Mouse (Mus musculus) CH12.LX (cell line): Measurements from ENCODE around the gene Kcnj10.

Source experiments
- BHLHE40 ChIP-seq: IDR thresholded peaks from 2 replicates; pipeline ENCODE4 v1.6.1; 2011; ENCODE audit warnings: mild to moderate bottlenecking, low read depth, low read length, improper control_type of control experiment
- CHD1 ChIP-seq: IDR thresholded peaks from 2 replicates; pipeline ENCODE4 v1.6.1; 2012; ENCODE audit warnings: low read depth, low read length, improper control_type of control experiment, inconsistent platforms
- CTCF ChIP-seq, 2 experiments: IDR thresholded peaks in 1 of 2; conservative IDR thresholded peaks in 1 of 2; 2 replicates each; pipeline ENCODE4 v1.5.1; 2011 to 2012; ENCODE audit warnings: low read depth in 2 of 2, low read length in 2 of 2, improper control_type of control experiment in 1 of 2, inconsistent platforms in 1 of 2, mild to moderate bottlenecking in 1 of 2, moderate library complexity in 1 of 2
- E2F4 ChIP-seq: IDR thresholded peaks from 2 replicates; pipeline ENCODE4 v1.6.1; 2011; ENCODE audit warnings: low read depth, low read length, improper control_type of control experiment; ENCODE audit not compliant: insufficient replicate concordance
- JUN ChIP-seq: IDR thresholded peaks from 2 replicates; pipeline ENCODE4 v1.6.1; 2011; ENCODE audit warnings: low read depth, mild to moderate bottlenecking, low read length, improper control_type of control experiment, moderate library complexity; ENCODE audit not compliant: insufficient read depth
- MAZ ChIP-seq: IDR thresholded peaks from 2 replicates; pipeline ENCODE4 v1.6.1; 2012; ENCODE audit warnings: low read depth, mild to moderate bottlenecking, inconsistent platforms, low read length, improper control_type of control experiment, moderate library complexity
- POLR2A ChIP-seq: IDR thresholded peaks from 2 replicates; pipeline ENCODE4 v1.6.1; 2011; ENCODE audit warnings: low read depth, mild to moderate bottlenecking, improper control_type of control experiment, low read length
- SIN3A ChIP-seq: IDR thresholded peaks from 2 replicates; pipeline ENCODE4 v1.6.1; 2012; ENCODE audit warnings: low read length, improper control_type of control experiment, inconsistent platforms
- ZC3H11A ChIP-seq: IDR thresholded peaks from 2 replicates; pipeline ENCODE4 v1.6.1; 2012; ENCODE audit warnings: low read depth, mild to moderate bottlenecking, inconsistent platforms, low read length, improper control_type of control experiment

GRCm38 (mm10) chr1:172331422-172331947 lies 9.5 kb upstream of the Kcnj10 start:
- TF ChIP-seq MAZ (no peak), CTCF (conservative IDR thresholded peaks at IDR 0.05 in 1 of 2, IDR thresholded peaks at IDR 0.05 in 1 of 2; ENCODE audit: low read depth in 2 of 2, low read length in 2 of 2) (no peak), E2F4 (no peak), SIN3A (no peak), CHD1 (no peak), BHLHE40 (no peak), POLR2A (no peak), ZC3H11A (no peak), JUN (no peak)
